Mouse (Mus musculus) MN1 (cell line): ENCODE measurements around the gene Cend1.
"Not testable (repeated sequence)": the region's sequence is repeated elsewhere in the genome, so short reads cannot be mapped to it uniquely, and the experiment has no call there.

Source experiments
- DNase-seq: peaks from one replicate; pipeline ENCODE4 v3.0.0-alpha.2; 2016; ENCODE audit warnings: low spot score

Cend1 gene

GRCm38 (mm10) chr7:141429840-141430584, 721 bp upstream of the Cend1 start:
- no peak for DNase-seq

GRCm38 (mm10) chr7:141428701-141429100, 590 bp downstream of the Cend1 start:
- no peak for DNase-seq

GRCm38 (mm10) chr7:141426948-141427730, 2.2 kb downstream of the Cend1 start:
- no peak for DNase-seq

GRCm38 (mm10) chr7:141423811-141424210, 5.5 kb downstream of the Cend1 start:
- no peak for DNase-seq

GRCm38 (mm10) chr7:141420030-141420702, 9.1 kb downstream of the Cend1 start:
- DNase-seq: no peak

- DNase-seq: peak; percentile 57
Measured at GRCm38 (mm10) chr7:141418970-141419369, 10.3 kb downstream of the Cend1 start.

GRCm38 (mm10) chr7:141417731-141418681, 11.3 kb downstream of the Cend1 start:
- DNase-seq: no peak

- no peak for DNase-seq
Measured at GRCm38 (mm10) chr7:141416144-141416841, 13.0 kb downstream of the Cend1 start.

GRCm38 (mm10) chr7:141413809-141414584, 15.3 kb downstream of the Cend1 start, which contains the start of gene Gatd1:
TSS of gene Gatd1 (minus strand) at chr7:141414136.
- peak; percentile 99 for DNase-seq

GRCm38 (mm10) chr7:141413331-141413730, 16.0 kb downstream of the Cend1 start:
- peak; percentile 60 for DNase-seq

GRCm38 (mm10) chr7:141411667-141412066, 17.6 kb downstream of the Cend1 start:
- DNase-seq: no peak

GRCm38 (mm10) chr7:141410631-141411030, 18.7 kb downstream of the Cend1 start:
- no peak for DNase-seq

- peak; percentile 91 for DNase-seq
Measured at GRCm38 (mm10) chr7:141408833-141409232, 20.5 kb downstream of the Cend1 start.

GRCm38 (mm10) chr7:141407670-141408069, 21.6 kb downstream of the Cend1 start:
- DNase-seq: not testable (repeated sequence)

GRCm38 (mm10) chr7:141405466-141405865, 23.8 kb downstream of the Cend1 start:
- DNase-seq: no peak

- peak; percentile 75 for DNase-seq
Measured at GRCm38 (mm10) chr7:141403305-141403704, 26.0 kb downstream of the Cend1 start.

- no peak for DNase-seq
Measured at GRCm38 (mm10) chr7:141395348-141395747, 33.9 kb downstream of the Cend1 start.

- peak; percentile 62 for DNase-seq
Measured at GRCm38 (mm10) chr7:141394771-141395170, 34.5 kb downstream of the Cend1 start.

GRCm38 (mm10) chr7:141394158-141394557, 35.1 kb downstream of the Cend1 start:
- DNase-seq: no peak
